Mouse (Mus musculus): Measurements from ENCODE around the gene Coq5. TPM values are rescaled to one million over a fixed set of nuclear protein-coding genes. Genes with fewer than 3 reads are reported as not detected.
A peak's percentile ranks its signal among the peaks of the same experiment; 100 is the strongest.

Coq5 gene
- polyA plus RNA-seq, 1 experiment from 2014 or later, result 25.2 TPM

DNA sequence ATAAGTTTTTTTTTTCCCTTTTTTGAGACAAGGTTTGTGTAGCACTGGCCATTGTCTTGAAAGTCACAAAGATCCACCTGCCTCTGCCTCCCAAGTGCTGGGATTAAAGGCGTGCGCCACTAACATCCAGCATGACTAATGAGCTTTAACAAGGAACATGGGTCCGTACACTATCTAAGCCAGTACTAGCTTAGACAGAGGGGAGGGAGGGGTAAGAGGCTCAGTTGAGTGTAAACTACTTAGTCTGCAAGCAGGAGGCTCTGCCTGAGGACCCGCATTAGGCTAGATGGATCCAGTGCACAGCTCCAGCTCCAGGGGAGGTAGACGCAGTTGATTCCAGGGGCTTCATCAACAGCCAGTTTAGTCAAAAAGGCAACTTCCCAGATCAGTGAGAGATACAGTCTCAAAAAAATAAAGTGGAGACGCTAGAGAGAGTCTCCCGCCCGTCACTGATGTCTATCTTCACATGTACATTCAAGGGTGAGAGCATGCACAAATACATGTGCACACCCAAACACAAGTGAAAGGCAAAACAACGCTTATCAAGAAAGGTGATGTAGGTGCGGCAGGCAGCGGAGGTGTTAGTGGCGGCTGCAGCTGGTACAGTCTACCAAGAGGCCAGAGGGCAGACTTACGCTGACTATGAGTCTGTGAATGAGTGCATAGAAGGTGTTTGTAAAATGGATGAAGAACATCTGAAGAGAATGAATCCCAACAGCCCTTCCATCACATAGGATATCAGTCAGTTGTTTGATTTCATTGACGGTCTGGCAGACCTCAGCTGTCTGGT is 16.8 kb upstream of the Coq5 start:
- Histone ChIP-seq H3K4me2 (ENCODE audit: low read depth, low read length) (no peak overlapping the region), H3K4me1 (ENCODE audit: control insufficient read depth, low read depth, low read length) (peaks cover 57% of the 10 kb centered on the region), H3K27ac (ENCODE audit: low read length) (no peak overlapping the region), H3K27me3 (ENCODE audit: control insufficient read depth, insufficient read depth, low read depth, low read length) (no peaks in the 10 kb centered on the region), H3K4me3 (ENCODE audit: low read depth, low read length) (no peak overlapping the region), H3K9me3 (replicated peaks; ENCODE audit: control insufficient read depth, low read length) (no peaks in the 10 kb centered on the region), H3K36me3 (ENCODE audit: control insufficient read depth, insufficient read depth) (peaks cover 38% of the 10 kb centered on the region), H3K9ac (ENCODE audit: low read depth, low read length) (no peak overlapping the region)
- no peak for ATAC-seq (ENCODE audit: low read depth)
- WGBS (ENCODE audit: insufficient replicate concordance), result 85% methylated on average over 14 of the region's 14 CpGs

DNA sequence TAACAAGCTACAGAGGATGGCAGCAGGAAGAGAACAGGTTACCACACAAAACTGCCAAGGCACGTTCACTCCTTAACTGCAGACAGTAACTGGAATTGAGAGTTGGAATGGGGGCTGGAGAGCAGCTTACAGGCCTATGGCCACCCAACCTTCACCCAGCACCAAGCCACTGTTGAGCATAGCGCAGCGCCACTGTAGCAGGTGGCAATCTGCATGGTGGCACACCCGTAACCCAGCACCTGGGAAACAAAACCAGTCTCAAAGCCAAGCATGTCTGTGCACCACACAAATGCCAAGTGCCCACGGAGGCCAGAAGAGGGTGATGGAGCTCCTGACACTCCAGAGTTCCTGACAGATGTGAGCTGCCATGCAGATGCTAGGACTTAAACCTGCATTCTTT is 13.1 kb upstream of the Coq5 start:
- Histone ChIP-seq H3K27ac (ENCODE audit: low read length) (peak overlapping the region; percentile 99), H3K27me3 (ENCODE audit: control insufficient read depth, insufficient read depth, low read depth, low read length) (no peaks in the 10 kb centered on the region), H3K4me3 (ENCODE audit: low read depth, low read length) (peak overlapping the region; percentile 49), H3K9ac (ENCODE audit: low read depth, low read length) (peak overlapping the region; percentile 63), H3K4me1 (ENCODE audit: control insufficient read depth, low read depth, low read length) (peaks cover 80% of the 10 kb centered on the region), H3K9me3 (replicated peaks; ENCODE audit: control insufficient read depth, low read length) (no peaks in the 10 kb centered on the region), H3K36me3 (ENCODE audit: control insufficient read depth, insufficient read depth) (peaks cover 14% of the 10 kb centered on the region), H3K4me2 (ENCODE audit: low read depth, low read length) (peak overlapping the region; percentile 68)
- WGBS (ENCODE audit: insufficient replicate concordance), result 63% methylated on average over 5 of the region's 5 CpGs
- ATAC-seq (ENCODE audit: low read depth), result peak; percentile 48

DNA sequence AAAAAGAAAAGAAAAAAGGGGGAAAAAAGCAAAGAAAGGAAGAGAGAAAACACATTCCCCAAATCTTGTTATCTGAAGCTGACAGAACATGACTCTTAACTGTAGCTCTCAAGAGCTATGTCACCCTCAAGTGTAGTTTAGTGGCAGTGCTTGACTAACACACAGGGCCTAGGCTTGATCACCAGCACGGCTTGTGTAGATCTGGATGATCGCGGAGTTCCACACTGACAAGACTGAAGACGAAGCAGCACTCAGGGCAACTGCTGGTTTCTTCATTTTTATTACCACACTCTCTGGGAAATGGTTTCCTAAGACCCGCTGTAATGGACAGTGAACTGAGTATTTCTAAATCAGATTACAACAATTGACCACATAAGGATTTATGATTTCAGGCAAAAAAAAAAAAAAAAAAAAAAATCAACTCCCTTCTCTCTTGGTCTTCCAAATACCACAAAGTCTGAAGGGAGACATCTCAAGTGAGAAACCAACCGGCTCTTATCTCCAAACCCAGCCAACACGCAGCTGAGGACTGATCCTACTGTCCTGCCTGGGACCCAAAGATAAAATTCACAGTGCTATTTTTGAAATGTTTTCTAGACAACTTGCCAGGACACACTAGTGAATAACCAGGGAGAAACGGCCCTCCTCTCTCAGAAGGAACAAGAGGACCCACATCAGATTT is 12.5 kb upstream of the Coq5 start:
- peak overlapping the region; percentile 99 for H3K27ac ChIP-seq (ENCODE audit: low read length)
- peak overlapping the region; percentile 68 for H3K9ac ChIP-seq (ENCODE audit: low read depth, low read length)
- H3K27me3 ChIP-seq (ENCODE audit: control insufficient read depth, insufficient read depth, low read depth, low read length), result no peaks in the 10 kb centered on the region
- peak; percentile 89 for ATAC-seq (ENCODE audit: low read depth)
- H3K4me3 ChIP-seq (ENCODE audit: low read depth, low read length), result peak overlapping the region; percentile 96
- peak overlapping the region; percentile 74 for H3K4me2 ChIP-seq (ENCODE audit: low read depth, low read length)
- H3K9me3 ChIP-seq (replicated peaks; ENCODE audit: control insufficient read depth, low read length), result no peaks in the 10 kb centered on the region
- H3K4me1 ChIP-seq (ENCODE audit: control insufficient read depth, low read depth, low read length), result peaks cover 77% of the 10 kb centered on the region
- peaks cover 14% of the 10 kb centered on the region for H3K36me3 ChIP-seq (ENCODE audit: control insufficient read depth, insufficient read depth)
- WGBS (ENCODE audit: insufficient replicate concordance), result 21% methylated on average over 8 of the region's 8 CpGs

DNA sequence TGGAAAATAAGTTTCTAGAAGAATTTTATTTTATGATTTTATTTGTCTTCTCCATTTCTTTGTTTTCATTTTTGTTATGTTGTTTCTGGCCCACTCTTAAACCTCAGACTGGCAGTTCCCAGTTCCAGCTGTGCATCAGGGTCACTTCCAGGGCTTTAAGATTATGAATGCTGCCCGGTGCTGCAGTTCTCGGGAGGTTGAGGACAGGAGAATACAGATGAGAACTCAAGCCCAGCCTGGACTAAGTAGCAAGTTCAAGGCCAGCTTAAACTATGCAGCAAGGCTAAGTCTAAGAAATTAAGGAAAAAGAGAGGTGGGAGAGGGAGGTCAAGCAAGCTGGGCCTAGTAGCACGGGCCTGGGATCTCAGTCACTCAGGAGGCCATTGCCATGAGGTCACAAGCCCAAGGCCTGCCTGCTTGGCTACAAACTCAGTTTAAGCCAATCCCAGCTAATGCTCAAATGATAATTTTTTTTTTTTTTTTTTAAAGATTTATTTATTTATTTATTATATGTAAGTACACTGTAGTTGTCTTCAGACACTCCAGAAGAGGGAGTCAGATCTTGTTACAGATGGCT is 11.9 kb upstream of the Coq5 start:
- peaks cover 72% of the 10 kb centered on the region for H3K4me1 ChIP-seq (ENCODE audit: control insufficient read depth, low read depth, low read length)
- peaks cover 11% of the 10 kb centered on the region for H3K36me3 ChIP-seq (ENCODE audit: control insufficient read depth, insufficient read depth)
- peak overlapping the region; percentile 96 for H3K4me3 ChIP-seq (ENCODE audit: low read depth, low read length)
- no peaks in the 10 kb centered on the region for H3K27me3 ChIP-seq (ENCODE audit: control insufficient read depth, insufficient read depth, low read depth, low read length)
- no peaks in the 10 kb centered on the region for H3K9me3 ChIP-seq (replicated peaks; ENCODE audit: control insufficient read depth, low read length)
- WGBS (ENCODE audit: insufficient replicate concordance), result 23% methylated on average over 3 of the region's 3 CpGs
- ATAC-seq (ENCODE audit: low read depth), result no peak
- H3K4me2 ChIP-seq (ENCODE audit: low read depth, low read length), result peak overlapping the region; percentile 74
- H3K27ac ChIP-seq (ENCODE audit: low read length), result peak overlapping the region; percentile 99
- H3K9ac ChIP-seq (ENCODE audit: low read depth, low read length), result peak overlapping the region; percentile 68

DNA sequence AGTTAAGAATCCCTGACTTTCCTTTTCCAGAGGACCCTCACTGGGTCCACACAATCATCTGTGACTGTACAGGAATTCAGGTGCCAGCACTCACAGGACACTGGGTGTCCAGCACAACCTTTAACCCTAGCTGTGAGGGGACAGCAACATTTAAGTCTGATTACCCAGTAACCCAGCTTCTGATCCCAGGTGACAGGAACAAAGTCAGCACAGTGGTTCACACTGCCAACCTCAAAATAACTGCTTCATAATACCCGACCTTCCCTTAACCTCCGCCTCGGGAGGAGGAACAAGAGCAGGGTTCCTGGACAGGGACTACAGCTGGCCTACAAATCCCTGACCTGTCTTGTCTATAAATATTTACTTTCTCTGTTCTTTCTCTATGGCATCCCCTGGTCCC is 11.2 kb upstream of the Coq5 start:
- H3K9ac ChIP-seq (ENCODE audit: low read depth, low read length), result peak overlapping the region; percentile 60
- no peak for ATAC-seq (ENCODE audit: low read depth)

DNA sequence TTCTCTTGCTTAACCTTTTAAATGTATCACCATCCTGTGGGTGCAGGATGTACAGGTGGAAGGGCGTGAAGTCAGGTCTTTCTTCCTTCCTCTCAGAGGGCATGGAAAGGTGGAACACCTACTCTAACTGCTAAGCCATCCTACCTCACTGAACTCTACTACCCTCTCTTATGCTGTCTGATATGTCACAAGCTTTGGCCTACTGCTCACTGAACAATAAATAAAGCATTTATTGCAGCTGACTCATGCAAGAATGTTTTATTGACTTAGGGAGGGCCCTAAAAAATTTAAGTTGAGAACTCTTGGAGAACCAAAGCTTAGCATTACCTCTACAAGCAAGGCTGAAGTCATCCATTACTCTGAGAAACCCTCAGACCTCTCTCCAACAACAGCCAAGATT is 9.5 kb upstream of the Coq5 start:
- H3K27ac ChIP-seq (ENCODE audit: low read length), result peak overlapping the region; percentile 99
- peak overlapping the region; percentile 60 for H3K9ac ChIP-seq (ENCODE audit: low read depth, low read length)
- peaks cover 4% of the 10 kb centered on the region; the same call in 1 of the 2 replicates for H3K36me3 ChIP-seq (ENCODE audit: control insufficient read depth, insufficient read depth)
- H3K27me3 ChIP-seq (ENCODE audit: control insufficient read depth, insufficient read depth, low read depth, low read length), result no peaks in the 10 kb centered on the region
- peak overlapping the region; percentile 74 for H3K4me2 ChIP-seq (ENCODE audit: low read depth, low read length)
- ATAC-seq (ENCODE audit: low read depth), result no peak
- H3K4me3 ChIP-seq (ENCODE audit: low read depth, low read length), result peak overlapping the region; percentile 96
- 81% methylated on average over 1 of the region's 1 CpGs for WGBS (ENCODE audit: insufficient replicate concordance)
- H3K4me1 ChIP-seq (ENCODE audit: control insufficient read depth, low read depth, low read length), result peaks cover 69% of the 10 kb centered on the region
- no peaks in the 10 kb centered on the region for H3K9me3 ChIP-seq (replicated peaks; ENCODE audit: control insufficient read depth, low read length)

More for the DNA sequence above, 11.2 kb upstream of the Coq5 start:
- H3K4me1 ChIP-seq (ENCODE audit: control insufficient read depth, low read depth, low read length), result peaks cover 69% of the 10 kb centered on the region
- 29% methylated on average over 3 of the region's 3 CpGs for WGBS (ENCODE audit: insufficient replicate concordance)
- H3K36me3 ChIP-seq (ENCODE audit: control insufficient read depth, insufficient read depth), result peaks cover 6% of the 10 kb centered on the region; the same call in 1 of the 2 replicates
- peak overlapping the region; percentile 96 for H3K4me3 ChIP-seq (ENCODE audit: low read depth, low read length)
- H3K27me3 ChIP-seq (ENCODE audit: control insufficient read depth, insufficient read depth, low read depth, low read length), result no peaks in the 10 kb centered on the region
- peak overlapping the region; percentile 99 for H3K27ac ChIP-seq (ENCODE audit: low read length)
- no peaks in the 10 kb centered on the region for H3K9me3 ChIP-seq (replicated peaks; ENCODE audit: control insufficient read depth, low read length)
- peak overlapping the region; percentile 74 for H3K4me2 ChIP-seq (ENCODE audit: low read depth, low read length)

DNA sequence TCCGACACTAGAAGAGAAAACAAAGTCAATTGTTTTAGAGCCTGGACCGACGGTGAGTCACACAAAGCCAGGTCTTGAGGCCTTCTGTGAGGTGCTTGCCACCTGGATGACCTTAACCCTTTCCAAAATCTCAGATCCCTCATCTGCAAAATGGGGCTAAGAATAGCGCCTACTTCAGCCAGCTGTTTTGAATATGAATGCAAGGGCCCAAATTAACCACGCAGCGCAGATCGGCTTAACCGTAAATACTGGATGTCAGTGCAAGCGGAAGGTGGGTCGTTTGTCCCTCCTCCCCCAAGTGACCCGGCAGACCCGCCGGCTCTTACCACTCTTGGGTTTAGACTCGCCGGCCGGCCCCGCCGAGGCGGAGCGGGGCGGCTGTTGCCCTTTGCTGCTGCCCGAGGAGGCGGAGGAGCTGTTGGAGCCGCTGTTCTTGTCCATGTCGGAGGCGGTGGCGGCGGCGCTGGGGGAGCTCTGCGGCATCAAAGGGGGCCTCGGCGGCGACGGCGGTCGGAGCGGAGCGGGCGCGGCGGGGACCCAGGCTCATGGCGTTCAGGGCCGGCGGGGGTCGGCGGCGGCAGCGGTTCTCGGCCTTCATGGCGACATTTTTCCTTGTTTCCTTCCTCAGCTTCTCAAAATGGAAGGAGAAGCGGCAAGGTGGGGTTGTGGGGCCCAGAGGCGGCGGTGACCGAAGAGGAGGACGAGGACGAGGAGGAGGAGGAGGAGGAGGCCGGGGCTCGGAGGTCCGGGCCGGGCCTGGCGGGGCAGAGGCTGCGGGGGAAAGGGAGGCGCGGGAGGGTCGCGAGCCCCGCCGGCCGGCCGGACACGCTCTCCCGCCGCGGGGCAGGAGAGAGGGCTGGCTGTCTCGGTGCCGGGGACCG is 7.3 kb upstream of the Coq5 start:
- no peaks in the 10 kb centered on the region for H3K27me3 ChIP-seq (ENCODE audit: control insufficient read depth, insufficient read depth, low read depth, low read length)
- peaks cover 50% of the 10 kb centered on the region for H3K4me1 ChIP-seq (ENCODE audit: control insufficient read depth, low read depth, low read length)
- H3K9me3 ChIP-seq (replicated peaks; ENCODE audit: control insufficient read depth, low read length), result no peaks in the 10 kb centered on the region
- H3K9ac ChIP-seq (ENCODE audit: low read depth, low read length), result peak overlapping the region; percentile 98
- 0 out of 2 replicates have a peak, but pooled peaks cover 3% of the 10 kb centered on the region for H3K36me3 ChIP-seq (ENCODE audit: control insufficient read depth, insufficient read depth)
- H3K4me2 ChIP-seq (ENCODE audit: low read depth, low read length), result peak overlapping the region; percentile 74
- H3K4me3 ChIP-seq (ENCODE audit: low read depth, low read length), result peak overlapping the region; percentile 96
- peak overlapping the region; percentile 89 for H3K27ac ChIP-seq (ENCODE audit: low read length)
- peak; percentile 55 for ATAC-seq (ENCODE audit: low read depth)
- under 1% methylated on average over 76 of the region's 77 CpGs for WGBS (ENCODE audit: insufficient replicate concordance)

DNA sequence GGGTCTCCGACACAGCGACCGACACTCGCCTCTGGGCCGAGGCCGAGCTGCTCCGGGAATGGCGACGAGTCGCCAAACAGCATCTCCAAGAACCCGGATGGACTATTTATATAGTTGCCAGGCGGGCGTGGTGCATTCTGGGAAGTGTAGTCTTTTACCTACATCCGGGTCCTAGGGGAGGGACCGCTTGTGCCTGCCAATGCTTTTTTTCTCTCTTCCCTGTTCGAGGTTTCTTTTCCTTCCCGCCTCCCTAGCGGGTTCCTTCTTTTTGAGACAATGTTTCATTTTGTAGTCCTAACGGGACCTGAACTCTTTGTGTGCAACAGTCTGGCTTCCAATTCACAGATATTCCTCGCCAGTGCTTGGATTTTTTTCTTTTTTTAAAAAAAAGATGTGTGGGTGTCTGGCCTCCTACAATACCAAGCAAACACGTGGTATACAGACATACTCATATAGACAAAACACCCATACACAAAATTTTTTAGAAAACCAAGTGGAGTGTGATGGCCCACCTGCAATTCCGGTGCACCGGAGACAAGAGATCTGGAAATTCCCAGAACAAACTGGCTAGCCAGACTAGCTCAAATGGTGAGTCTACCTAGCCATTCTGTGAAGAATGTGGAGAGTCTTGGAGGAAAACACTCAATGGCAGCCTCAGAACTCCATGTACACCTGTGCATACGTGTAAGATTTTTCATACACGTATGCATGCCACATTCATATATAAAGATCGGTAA is 6.5 kb upstream of the Coq5 start, which contains the start of gene Rnf10:
TSS of gene Rnf10 (minus strand) at position 87 of the 737 bp plus-strand sequence.
- WGBS (ENCODE audit: insufficient replicate concordance), result 14% methylated on average over 26 of the region's 26 CpGs

More for the DNA sequence above, 6.5 kb upstream of the Coq5 start, which contains the start of gene Rnf10:
- Histone ChIP-seq H3K36me3 (ENCODE audit: control insufficient read depth, insufficient read depth) (0 out of 2 replicates have a peak, but pooled peaks cover 3% of the 10 kb centered on the region), H3K27ac (ENCODE audit: low read length) (peak within 1 kb of the TSS; percentile 89), H3K4me2 (ENCODE audit: low read depth, low read length) (peak within 1 kb of the TSS; percentile 79), H3K9ac (ENCODE audit: low read depth, low read length) (peak within 1 kb of the TSS; percentile 98), H3K9me3 (replicated peaks; ENCODE audit: control insufficient read depth, low read length) (no peaks in the 10 kb centered on the region), H3K4me1 (ENCODE audit: control insufficient read depth, low read depth, low read length) (peaks cover 46% of the 10 kb centered on the region), H3K4me3 (ENCODE audit: low read depth, low read length) (peak within 1 kb of the TSS; percentile 96), H3K27me3 (ENCODE audit: control insufficient read depth, insufficient read depth, low read depth, low read length) (no peaks in the 10 kb centered on the region)
- ATAC-seq (ENCODE audit: low read depth), result peak; percentile 86

Data from liver, embryonic 16.5 days (tissue).